Mouse (Mus musculus): ENCODE measurements around the gene Tfg.

Tfg gene

DNA sequence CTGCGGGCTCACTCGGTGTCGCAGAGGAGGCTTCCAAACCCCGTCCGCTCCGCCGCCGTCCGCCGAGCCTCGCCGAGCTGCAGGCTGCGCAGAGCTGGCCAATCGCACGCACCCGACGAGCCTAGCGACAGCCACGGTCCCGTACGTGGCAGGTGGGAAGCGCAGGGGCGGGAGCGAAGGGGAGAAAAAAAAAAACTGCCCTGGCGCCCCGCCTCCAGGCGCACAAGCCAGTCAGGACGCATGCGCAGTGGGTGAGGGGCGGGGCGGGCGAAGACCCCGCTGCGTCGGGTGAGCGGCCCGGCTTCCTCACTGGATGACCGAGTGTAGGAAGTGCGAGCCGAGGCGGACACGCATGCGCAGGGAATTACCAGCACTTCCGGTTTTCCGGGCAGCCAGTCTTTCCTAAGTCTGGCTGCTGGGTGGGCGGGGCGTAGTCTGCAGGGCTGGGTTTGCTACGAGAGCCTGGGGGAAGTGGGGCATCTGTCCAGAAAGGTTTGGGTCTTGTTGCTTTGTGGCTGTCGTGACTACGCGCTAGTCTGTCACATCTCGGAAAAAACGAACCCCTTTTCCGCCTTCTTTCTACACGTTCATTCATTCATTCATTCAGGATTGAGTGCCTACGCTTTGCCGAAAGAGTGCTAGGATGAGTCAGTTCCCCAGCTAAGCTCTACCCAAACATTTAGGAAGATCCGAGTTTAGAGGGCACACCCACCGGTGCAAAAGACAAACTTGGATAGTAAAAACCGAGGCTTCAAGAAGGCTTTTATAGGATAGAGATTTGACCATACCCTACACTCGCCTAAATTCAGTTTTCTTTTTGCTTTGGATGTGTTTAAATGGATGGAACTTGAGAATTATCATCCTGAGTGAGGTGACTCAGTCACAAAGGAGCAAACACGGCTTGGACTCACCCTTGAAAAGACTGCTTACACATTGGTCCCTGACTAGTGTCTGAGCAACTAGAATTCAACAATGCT is at the start of gene Tfg:
Tfg (minus strand) TSS at position 227 of the 977 bp plus-strand sequence.
- DNase-seq, result peak; percentile 96 to 98

DNA sequence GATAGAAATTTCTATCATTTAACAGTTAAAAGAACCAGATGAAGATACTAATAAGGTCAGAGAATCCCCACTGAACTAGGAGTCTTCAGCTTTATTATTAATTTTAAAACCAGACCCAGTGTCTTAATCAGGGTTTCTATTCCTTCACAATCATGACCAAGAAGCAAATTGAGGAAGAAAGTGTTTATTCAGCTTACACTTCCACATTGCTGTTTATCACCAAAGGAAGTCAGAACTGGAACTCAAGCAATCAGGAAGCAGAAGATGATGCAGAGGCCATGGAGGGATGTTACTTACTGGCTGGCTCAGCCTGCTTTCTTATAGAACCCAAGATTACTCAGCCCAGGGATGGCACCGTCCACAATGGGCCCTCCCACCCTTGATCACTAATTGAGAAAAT is 11.8 kb upstream of the Tfg start:
- no peak for DNase-seq

- DNase-seq, result no peak
Observed at GRCm38 (mm10) chr16:56724927-56725326, 7.7 kb upstream of the Tfg start.

DNA sequence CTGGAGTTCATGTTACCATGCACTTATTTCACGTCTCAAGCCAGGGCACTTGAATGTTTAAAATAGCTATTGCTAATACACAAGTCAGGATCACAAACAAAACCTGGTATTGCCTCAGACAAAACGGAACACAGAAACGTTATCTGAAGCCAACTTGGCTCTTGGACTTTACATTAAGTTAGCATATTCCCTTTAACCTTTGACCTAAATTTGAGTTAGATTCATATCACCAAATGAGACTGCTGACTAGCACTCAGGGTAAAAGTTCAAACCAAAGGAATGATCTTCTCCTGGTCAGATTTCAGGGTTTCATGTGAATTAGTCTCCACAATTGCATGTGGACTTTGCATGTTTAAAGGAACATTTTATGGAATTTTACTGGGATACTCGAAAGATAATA is 5.1 kb upstream of the Tfg start:
- no peak for DNase-seq

DNA sequence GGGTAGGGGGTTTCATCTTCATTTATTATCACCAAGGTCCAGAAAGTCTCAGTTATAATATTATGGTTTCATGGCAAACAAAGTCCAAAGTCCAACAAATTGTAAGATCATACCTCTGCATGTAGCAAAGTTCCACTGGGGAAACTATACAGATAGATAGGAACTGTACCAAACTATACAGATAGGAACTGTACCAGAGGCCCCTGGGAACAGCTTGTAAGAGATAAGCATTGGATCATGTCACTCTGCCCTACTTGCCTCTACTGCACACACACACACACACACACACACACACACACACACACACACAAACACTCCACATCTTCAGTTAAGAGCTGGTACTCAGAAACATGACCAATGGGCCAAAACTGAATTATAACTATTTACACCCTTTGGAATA is 1.8 kb upstream of the Tfg start:
- no peak for DNase-seq

DNA sequence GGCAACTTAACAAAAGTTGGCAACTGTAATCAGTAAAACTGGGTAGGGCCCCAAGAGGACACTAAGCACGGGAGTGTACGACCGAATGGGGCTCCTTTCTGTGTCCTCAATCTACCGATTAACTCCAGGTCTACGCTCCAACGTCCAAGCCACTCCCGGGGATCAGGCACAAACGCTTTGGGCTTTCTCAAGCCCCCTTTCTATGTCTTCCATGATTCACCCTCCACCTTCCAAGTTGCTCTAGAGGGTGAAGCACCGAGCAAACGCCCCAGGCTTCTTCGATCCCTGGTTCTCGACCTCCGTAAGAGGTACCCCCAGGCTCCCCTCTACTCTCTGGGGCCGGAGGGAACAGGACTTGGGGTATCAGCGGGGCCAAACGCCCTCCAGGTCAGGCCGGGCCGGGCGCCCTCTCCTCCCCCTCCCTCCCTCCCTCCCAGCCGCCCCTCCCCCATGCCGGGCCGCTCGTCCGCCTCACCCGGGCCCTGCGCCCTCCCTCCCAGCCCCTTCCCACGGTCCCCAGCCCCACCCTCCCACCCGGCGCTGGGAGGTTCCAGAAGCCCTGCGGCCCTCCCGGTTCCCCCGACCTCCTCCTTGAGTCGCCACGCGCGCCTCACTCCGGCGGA is 582 bp downstream of the Tfg start:
- DNase-seq, result no peak

DNA sequence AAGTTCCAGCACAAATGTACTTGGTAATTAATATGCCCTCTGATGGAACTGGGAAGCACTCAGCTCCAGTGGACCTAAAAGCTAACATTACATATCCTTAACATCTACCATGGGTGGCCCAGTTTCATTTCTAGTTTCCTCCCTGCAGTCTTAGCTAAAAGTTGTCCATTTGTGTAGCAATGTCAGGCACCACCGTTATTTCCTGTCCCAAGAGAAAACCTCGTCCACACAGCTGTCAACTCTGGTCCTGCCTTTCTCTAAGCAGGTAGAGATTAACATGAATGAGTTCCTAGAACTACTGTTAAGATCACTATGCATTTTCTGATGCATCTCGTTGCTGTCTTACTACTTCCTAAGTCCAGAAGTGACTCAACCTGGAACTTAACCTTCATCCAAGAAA is 1.6 kb downstream of the Tfg start:
- no peak for DNase-seq

DNA sequence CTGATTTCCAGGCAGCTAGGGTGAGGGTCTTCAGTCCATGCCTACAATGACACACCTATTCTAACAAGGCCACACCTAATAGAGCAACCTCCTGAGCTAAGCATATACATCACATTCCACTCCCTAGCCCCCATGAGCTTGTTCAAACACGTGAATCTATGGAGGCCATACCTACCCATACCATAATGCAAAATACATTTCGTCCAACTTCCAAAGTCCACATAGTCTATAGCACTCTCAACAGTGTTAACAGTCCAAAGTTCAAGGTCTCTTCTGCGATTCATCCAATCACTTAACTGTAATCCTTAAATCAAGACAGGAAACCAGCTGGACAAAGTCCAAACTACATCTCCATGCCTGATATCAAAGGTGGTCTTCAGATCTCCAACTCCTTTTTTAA is 7.2 kb downstream of the Tfg start:
- no peak for DNase-seq

GRCm38 (mm10) chr16:56705731-56706130 is 11.5 kb downstream of the Tfg start:
- no peak for DNase-seq

GRCm38 (mm10) chr16:56700898-56701297 is 16.4 kb downstream of the Tfg start:
- DNase-seq, result no peak

- no peak for DNase-seq
Observed at GRCm38 (mm10) chr16:56696448-56696847, 20.8 kb downstream of the Tfg start.

DNA sequence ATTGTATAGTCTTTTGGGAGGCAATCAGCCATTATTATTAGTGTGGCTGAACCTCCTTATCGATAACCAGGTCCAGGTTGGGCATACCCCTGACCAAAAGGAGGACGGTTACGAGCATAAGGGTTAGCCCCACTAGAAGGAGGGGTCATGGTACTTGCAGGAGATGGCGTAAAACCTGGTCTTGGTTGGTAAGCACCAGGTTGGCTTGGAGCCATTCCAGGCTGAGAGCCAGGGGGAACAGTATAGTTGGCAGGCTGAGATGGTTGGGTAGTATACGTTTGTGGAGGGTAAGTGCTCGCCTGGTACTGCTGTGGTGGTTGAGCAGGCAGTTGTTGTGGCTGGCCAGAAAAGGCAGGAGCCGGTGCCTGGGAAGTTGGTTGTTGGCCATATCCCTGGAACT is 26.5 kb downstream of the Tfg start:
- no peak for DNase-seq

- no peak for DNase-seq
Observed at GRCm38 (mm10) chr16:56686747-56687146, 30.5 kb downstream of the Tfg start.

GRCm38 (mm10) chr16:56681010-56681645 is 36.1 kb downstream of the Tfg start:
- DNase-seq, result no peak

GRCm38 (mm10) chr16:56677146-56677545 is 40.1 kb downstream of the Tfg start:
- DNase-seq, result no peak

- no peak for DNase-seq
Observed at GRCm38 (mm10) chr16:56673420-56673819, 43.8 kb downstream of the Tfg start.

DNA sequence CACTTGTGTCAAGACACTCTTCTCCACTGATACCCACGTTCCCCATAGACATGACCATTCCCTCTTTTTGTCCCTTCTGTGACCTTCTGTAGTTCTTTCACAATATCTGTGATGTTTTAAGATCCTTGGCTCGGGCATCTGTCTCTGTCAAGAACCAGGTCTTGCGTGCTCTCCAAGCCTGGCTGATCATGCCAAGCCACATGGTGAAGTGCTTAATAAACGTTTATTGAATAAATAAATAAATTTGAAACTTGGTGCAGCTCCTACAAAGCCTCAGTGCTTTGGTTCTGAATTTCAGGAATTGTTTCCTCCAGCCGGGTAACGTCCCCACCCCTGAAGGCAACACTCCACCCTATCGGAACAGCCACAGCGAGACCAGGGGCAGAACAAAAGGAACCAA is 46.3 kb downstream of the Tfg start:
- no peak for DNase-seq

- DNase-seq, result no peak
Observed at GRCm38 (mm10) chr16:56669520-56669919, 47.7 kb downstream of the Tfg start.

DNA sequence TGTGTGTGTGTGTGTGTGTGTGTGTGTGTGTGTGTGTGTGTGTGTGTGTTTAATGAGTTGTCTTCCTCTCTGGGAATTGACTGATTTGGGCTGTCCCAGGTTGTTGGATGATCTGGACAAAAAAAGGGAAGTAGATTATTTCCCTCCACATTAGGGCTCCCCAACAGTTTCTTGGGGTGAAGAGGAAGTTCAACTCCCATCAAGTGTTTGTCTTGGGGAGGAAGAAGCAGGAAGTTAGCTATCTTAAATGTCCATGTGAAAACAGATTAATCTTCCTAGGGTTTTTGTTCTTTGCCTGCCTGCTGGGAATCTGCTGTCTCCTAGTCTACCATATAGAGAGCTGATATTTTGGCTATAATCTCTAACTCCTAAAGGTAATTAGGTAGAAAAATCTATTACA is 58.4 kb downstream of the Tfg start:
- DNase-seq, result no peak

DNA sequence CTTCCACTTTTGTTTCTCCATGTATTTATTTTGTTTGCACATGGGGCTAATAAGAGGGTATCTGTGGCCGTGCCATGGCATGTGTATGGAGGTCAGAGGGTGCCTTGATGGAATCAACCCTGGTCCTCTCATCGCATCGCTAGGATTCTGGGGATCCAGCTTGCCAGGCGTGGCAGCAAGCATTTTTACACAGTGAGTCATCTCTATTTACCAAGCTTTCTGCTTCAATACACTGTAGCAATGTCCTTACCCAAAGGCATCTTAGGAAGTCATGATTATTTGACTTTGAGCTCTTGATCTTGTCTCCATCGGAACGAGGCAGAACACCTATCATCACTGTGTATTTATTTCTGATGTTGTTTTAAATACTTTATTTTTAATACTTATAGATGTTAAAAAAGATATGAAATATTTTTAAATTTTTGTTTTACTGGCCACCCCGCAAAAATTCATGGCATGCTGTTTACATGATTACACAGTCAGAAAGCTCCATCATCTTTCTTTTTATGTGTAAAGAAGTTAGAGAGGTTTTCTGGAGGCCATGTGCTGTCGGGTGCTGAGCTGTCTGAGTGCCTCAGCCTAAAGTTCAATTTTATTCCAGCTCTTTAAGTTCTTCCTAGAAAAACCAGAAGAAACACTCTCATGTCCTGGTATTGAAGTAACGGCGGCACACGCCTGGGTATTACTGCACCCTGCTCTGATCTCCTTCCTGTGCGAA is 61.9 kb downstream of the Tfg start:
- no peak for DNase-seq

GRCm38 (mm10) chr16:56646382-56647172 is 70.7 kb downstream of the Tfg start:
- no peak for DNase-seq

DNA sequence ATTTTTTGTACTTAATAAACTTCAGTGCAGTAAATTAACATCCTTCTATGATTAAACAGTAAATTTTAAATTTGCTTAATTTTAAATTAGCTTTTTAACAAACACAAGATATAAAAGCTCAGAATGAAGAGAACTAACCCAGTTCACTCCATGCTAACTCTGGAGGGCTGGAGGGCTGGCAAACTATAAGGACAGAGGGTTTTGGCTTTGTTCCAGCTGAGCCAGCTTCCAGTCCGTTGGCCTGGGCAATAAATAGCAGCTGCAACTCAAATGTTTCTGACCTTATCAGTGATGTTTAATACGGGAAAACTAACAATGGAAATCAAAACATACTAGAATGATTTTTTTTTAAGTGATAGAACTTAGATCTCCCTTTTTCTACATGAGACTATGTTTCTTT is 72.0 kb downstream of the Tfg start:
- DNase-seq, result no peak

Data from spleen, adult 18-20 months (tissue).